Mouse (Mus musculus): ENCODE data around the gene H1f0. TPM values are rescaled to one million over a fixed set of nuclear protein-coding genes. Genes with fewer than 3 reads are reported as not detected.
"Not testable (repeated sequence)": the region's sequence is repeated elsewhere in the genome, so short reads cannot be mapped to it uniquely, and the experiment has no call there.

H1f0 gene
- polyA plus RNA-seq, 1 experiment from 2014 or later = 160 TPM

DNA sequence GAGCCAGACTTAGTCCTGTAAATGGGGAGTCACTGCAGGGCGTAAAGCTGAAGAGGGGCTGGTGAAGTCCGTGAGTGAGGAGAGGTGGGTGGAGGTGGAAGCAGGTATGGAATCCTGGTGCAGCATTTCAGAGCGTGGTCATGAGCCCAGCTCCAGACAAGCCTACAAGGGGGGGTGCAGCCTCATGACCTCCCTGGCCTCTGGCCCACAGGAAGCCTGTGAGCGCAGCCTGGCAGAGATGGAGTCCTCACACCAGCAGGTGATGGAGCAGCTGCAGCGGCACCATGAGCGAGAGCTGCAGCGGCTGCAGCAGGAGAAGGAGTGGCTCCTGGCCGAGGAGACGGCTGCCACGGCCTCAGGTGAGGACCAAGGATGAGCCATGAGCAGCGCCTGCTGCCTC is 28.7 kb upstream of the H1f0 start:
- DNase-seq (ENCODE audit: low spot score) (no peak), ATAC-seq (replicated peaks; ENCODE audit: low FRiP score, low TSS enrichment, low read depth) (no peak)
- no peaks in the 10 kb centered on the region for H3K4me1 ChIP-seq (replicated peaks; ENCODE audit: control insufficient read depth, insufficient read depth, low read length)
- H3K4me3 ChIP-seq (ENCODE audit: low read depth, low read length) = no peak overlapping the region
- H3K36me3 ChIP-seq (ENCODE audit: control insufficient read depth, insufficient read depth, low read length) = peaks cover 94% of the 10 kb centered on the region
- H3K9ac ChIP-seq (ENCODE audit: low read length) = no peak overlapping the region
- H3K27me3 ChIP-seq (replicated peaks; ENCODE audit: control insufficient read depth, insufficient read depth, low read length) = no peaks in the 10 kb centered on the region
- no peak overlapping the region for H3K4me2 ChIP-seq (ENCODE audit: low read length)
- no peak overlapping the region for H3K27ac ChIP-seq (ENCODE audit: low read depth)
- H3K9me3 ChIP-seq (ENCODE audit: control insufficient read depth, low read length) = no peaks in the 10 kb centered on the region
- 88% methylated on average over 11 of the region's 11 CpGs for WGBS

DNA sequence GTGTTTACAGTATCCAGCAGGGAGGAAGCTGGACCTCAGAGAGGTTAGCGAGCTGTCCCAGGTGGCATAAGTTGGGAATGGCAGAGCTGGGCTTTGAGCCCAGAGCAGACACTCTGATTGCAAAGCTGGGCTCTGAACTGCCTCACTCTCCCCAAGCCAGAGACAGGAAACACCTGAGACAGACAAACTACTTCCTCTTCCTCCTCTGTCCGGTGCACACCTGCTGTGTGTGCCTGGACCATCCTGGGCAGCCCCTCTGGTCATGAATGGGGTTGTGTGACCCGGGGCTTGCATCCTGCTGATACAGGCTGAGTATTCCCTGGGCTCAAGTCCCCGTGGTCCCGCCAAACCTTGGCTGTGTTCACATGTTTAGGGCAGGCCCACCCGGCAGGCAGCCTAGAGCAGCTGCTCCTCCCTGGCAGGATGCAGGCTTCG is 27.9 kb upstream of the H1f0 start:
- no peak for ATAC-seq (replicated peaks; ENCODE audit: low FRiP score, low TSS enrichment, low read depth)
- Histone ChIP-seq H3K4me2 (ENCODE audit: low read length) (no peak overlapping the region), H3K27me3 (replicated peaks; ENCODE audit: control insufficient read depth, insufficient read depth, low read length) (no peaks in the 10 kb centered on the region), H3K4me1 (replicated peaks; ENCODE audit: control insufficient read depth, insufficient read depth, low read length) (no peaks in the 10 kb centered on the region), H3K36me3 (ENCODE audit: control insufficient read depth, insufficient read depth, low read length) (peaks cover 94% of the 10 kb centered on the region), H3K27ac (ENCODE audit: low read depth) (no peak overlapping the region), H3K4me3 (ENCODE audit: low read depth, low read length) (no peak overlapping the region), H3K9ac (ENCODE audit: low read length) (no peak overlapping the region), H3K9me3 (ENCODE audit: control insufficient read depth, low read length) (no peaks in the 10 kb centered on the region)
- 76% methylated on average over 7 of the region's 7 CpGs for WGBS
- no peak for DNase-seq (ENCODE audit: low spot score)

DNA sequence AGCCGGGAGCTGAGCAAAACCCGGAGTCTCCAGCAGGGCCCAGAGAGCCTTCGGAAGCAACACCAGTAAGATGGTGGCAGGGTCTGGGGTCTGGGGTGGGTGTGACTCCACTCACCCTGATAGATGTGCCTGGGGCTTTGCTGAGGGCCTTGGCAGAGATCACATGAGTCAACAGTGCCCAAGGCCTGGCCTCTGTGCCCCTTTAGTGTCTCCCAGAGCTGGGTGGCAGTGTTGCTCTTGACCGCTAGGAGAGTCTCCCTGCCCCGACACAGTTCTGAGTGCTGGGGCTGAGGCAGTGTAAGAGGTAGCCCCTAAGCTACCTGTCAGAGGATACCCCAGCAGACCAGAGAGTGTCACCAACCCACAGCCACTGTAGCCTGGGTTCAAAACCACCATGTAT is 26.7 kb upstream of the H1f0 start:
- Histone ChIP-seq H3K4me2 (ENCODE audit: low read length) (no peak overlapping the region), H3K36me3 (ENCODE audit: control insufficient read depth, insufficient read depth, low read length) (peaks cover 94% of the 10 kb centered on the region), H3K9ac (ENCODE audit: low read length) (no peak overlapping the region), H3K4me3 (ENCODE audit: low read depth, low read length) (no peak overlapping the region), H3K27me3 (replicated peaks; ENCODE audit: control insufficient read depth, insufficient read depth, low read length) (no peaks in the 10 kb centered on the region), H3K4me1 (replicated peaks; ENCODE audit: control insufficient read depth, insufficient read depth, low read length) (no peaks in the 10 kb centered on the region), H3K9me3 (ENCODE audit: control insufficient read depth, low read length) (no peaks in the 10 kb centered on the region), H3K27ac (ENCODE audit: low read depth) (no peak overlapping the region)
- WGBS = 90% methylated on average over 5 of the region's 5 CpGs
- ATAC-seq (replicated peaks; ENCODE audit: low FRiP score, low TSS enrichment, low read depth) (no peak), DNase-seq (ENCODE audit: low spot score) (no peak)

GRCm38 (mm10) chr15:79002036-79002435 is 26.2 kb upstream of the H1f0 start:
- H3K4me2 ChIP-seq (ENCODE audit: low read length) = no peak overlapping the region
- no peak overlapping the region for H3K9ac ChIP-seq (ENCODE audit: low read length)
- no peaks in the 10 kb centered on the region for H3K4me1 ChIP-seq (replicated peaks; ENCODE audit: control insufficient read depth, insufficient read depth, low read length)
- peaks cover 96% of the 10 kb centered on the region for H3K36me3 ChIP-seq (ENCODE audit: control insufficient read depth, insufficient read depth, low read length)
- no peaks in the 10 kb centered on the region for H3K27me3 ChIP-seq (replicated peaks; ENCODE audit: control insufficient read depth, insufficient read depth, low read length)
- DNase-seq (ENCODE audit: low spot score) (no peak), ATAC-seq (replicated peaks; ENCODE audit: low FRiP score, low TSS enrichment, low read depth) (no peak)
- no peak overlapping the region for H3K4me3 ChIP-seq (ENCODE audit: low read depth, low read length)
- H3K27ac ChIP-seq (ENCODE audit: low read depth) = no peak overlapping the region
- no peaks in the 10 kb centered on the region for H3K9me3 ChIP-seq (ENCODE audit: control insufficient read depth, low read length)
- 39% methylated on average over 19 of the region's 19 CpGs for WGBS

DNA sequence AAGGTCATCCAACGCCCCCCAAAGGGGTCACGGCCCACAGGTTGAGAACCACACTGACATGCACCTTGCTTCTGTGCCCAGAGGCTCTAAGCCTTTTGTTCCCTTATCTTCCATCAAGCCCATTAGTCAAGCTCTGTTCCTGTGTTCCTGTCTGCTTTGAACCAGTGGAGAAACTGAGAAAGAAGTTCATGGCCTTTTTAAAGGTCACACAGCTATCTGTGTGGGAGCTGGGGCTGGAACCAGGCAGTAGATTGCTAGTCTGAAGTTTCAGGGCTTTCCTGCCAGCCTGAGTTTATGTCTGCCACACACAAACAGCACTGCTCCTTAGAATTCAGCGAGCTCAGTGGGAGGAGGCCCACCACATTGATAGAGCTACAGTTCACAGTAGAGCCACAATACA is 25.2 kb upstream of the H1f0 start:
- H3K4me1 ChIP-seq (replicated peaks; ENCODE audit: control insufficient read depth, insufficient read depth, low read length) = no peaks in the 10 kb centered on the region
- no peaks in the 10 kb centered on the region for H3K27me3 ChIP-seq (replicated peaks; ENCODE audit: control insufficient read depth, insufficient read depth, low read length)
- H3K9me3 ChIP-seq (ENCODE audit: control insufficient read depth, low read length) = no peaks in the 10 kb centered on the region
- no peak overlapping the region for H3K4me3 ChIP-seq (ENCODE audit: low read depth, low read length)
- WGBS = 90% methylated on average over 3 of the region's 3 CpGs
- no peak overlapping the region for H3K9ac ChIP-seq (ENCODE audit: low read length)
- DNase-seq (ENCODE audit: low spot score) (no peak), ATAC-seq (replicated peaks; ENCODE audit: low FRiP score, low TSS enrichment, low read depth) (no peak)
- H3K4me2 ChIP-seq (ENCODE audit: low read length) = no peak overlapping the region
- no peak overlapping the region for H3K27ac ChIP-seq (ENCODE audit: low read depth)
- H3K36me3 ChIP-seq (ENCODE audit: control insufficient read depth, insufficient read depth, low read length) = peaks cover 88% of the 10 kb centered on the region

- Histone ChIP-seq H3K9ac (ENCODE audit: low read length) (no peak overlapping the region), H3K36me3 (ENCODE audit: control insufficient read depth, insufficient read depth, low read length) (peaks cover 65% of the 10 kb centered on the region), H3K9me3 (ENCODE audit: control insufficient read depth, low read length) (no peaks in the 10 kb centered on the region), H3K4me2 (ENCODE audit: low read length) (no peak overlapping the region), H3K4me1 (replicated peaks; ENCODE audit: control insufficient read depth, insufficient read depth, low read length) (no peaks in the 10 kb centered on the region), H3K4me3 (ENCODE audit: low read depth, low read length) (no peak overlapping the region), H3K27me3 (replicated peaks; ENCODE audit: control insufficient read depth, insufficient read depth, low read length) (no peaks in the 10 kb centered on the region), H3K27ac (ENCODE audit: low read depth) (no peak overlapping the region)
- ATAC-seq (replicated peaks; ENCODE audit: low FRiP score, low TSS enrichment, low read depth) (no peak), DNase-seq (ENCODE audit: low spot score) (no peak)
- WGBS = 92% methylated on average over 9 of the region's 9 CpGs
Measured at GRCm38 (mm10) chr15:79005581-79005980, 22.7 kb upstream of the H1f0 start.

DNA sequence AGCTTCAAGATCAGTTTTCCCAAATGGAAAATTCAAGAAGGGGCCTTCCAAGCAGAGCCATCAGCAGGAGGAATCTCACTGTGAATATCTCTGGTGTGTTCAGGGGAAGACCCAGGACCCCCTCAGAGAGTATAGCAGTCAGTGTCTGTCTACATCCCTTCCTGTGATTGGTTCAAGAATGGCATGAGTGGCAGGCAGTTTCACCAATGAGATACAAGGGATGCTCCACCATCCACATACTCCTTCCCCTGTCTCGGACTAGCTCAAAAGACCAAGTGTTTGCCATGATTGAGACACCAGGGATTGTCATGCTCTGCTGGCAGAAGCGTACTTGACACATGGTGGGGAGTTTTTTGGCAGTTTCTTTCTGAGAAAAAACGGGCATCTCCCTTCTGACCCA is 21.6 kb upstream of the H1f0 start:
- H3K27ac ChIP-seq (ENCODE audit: low read depth) = no peak overlapping the region
- no peak overlapping the region for H3K4me2 ChIP-seq (ENCODE audit: low read length)
- H3K4me3 ChIP-seq (ENCODE audit: low read depth, low read length) = no peak overlapping the region
- no peaks in the 10 kb centered on the region for H3K4me1 ChIP-seq (replicated peaks; ENCODE audit: control insufficient read depth, insufficient read depth, low read length)
- no peaks in the 10 kb centered on the region for H3K27me3 ChIP-seq (replicated peaks; ENCODE audit: control insufficient read depth, insufficient read depth, low read length)
- H3K36me3 ChIP-seq (ENCODE audit: control insufficient read depth, insufficient read depth, low read length) = peaks cover 54% of the 10 kb centered on the region
- no peaks in the 10 kb centered on the region for H3K9me3 ChIP-seq (ENCODE audit: control insufficient read depth, low read length)
- WGBS = 75% methylated on average over 3 of the region's 3 CpGs
- DNase-seq (ENCODE audit: low spot score) (no peak), ATAC-seq (replicated peaks; ENCODE audit: low FRiP score, low TSS enrichment, low read depth) (no peak)
- H3K9ac ChIP-seq (ENCODE audit: low read length) = no peak overlapping the region

GRCm38 (mm10) chr15:79007059-79007458 is 21.2 kb upstream of the H1f0 start:
- Histone ChIP-seq H3K4me1 (replicated peaks; ENCODE audit: control insufficient read depth, insufficient read depth, low read length) (no peaks in the 10 kb centered on the region), H3K4me2 (ENCODE audit: low read length) (no peak overlapping the region), H3K27ac (ENCODE audit: low read depth) (no peak overlapping the region), H3K36me3 (ENCODE audit: control insufficient read depth, insufficient read depth, low read length) (peaks cover 50% of the 10 kb centered on the region), H3K4me3 (ENCODE audit: low read depth, low read length) (no peak overlapping the region), H3K9ac (ENCODE audit: low read length) (no peak overlapping the region), H3K9me3 (ENCODE audit: control insufficient read depth, low read length) (no peaks in the 10 kb centered on the region), H3K27me3 (replicated peaks; ENCODE audit: control insufficient read depth, insufficient read depth, low read length) (no peaks in the 10 kb centered on the region)
- ATAC-seq (replicated peaks; ENCODE audit: low FRiP score, low TSS enrichment, low read depth) (no peak), DNase-seq (ENCODE audit: low spot score) (no peak)
- 92% methylated on average over 5 of the region's 5 CpGs for WGBS

DNA sequence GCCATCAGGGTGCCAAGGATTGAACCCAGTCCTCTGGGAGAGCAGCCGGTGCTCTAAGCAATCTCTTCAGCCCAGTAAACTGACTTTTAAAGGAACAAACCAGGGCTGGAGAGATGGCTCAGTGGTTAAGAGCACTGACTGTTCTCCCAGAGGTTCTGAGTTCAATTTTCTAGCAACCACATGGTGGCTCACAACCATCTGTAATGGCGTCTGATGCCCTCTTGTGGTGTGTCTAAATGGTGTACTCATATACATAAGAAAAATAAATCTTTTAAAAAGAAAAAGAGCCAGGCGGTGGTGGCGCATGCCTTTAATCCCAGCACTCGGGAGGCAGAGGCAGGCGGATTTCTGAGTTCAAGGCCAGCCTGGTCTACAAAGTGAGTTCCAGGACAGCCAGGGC is 20.4 kb upstream of the H1f0 start:
- not testable (repeated sequence) for DNase-seq (ENCODE audit: low spot score); H3K9ac ChIP-seq (ENCODE audit: low read length); H3K4me2 ChIP-seq (ENCODE audit: low read length); ATAC-seq (replicated peaks; ENCODE audit: low FRiP score, low TSS enrichment, low read depth); H3K4me1 ChIP-seq (replicated peaks; ENCODE audit: control insufficient read depth, insufficient read depth, low read length); H3K9me3 ChIP-seq (ENCODE audit: control insufficient read depth, low read length); H3K4me3 ChIP-seq (ENCODE audit: low read depth, low read length); H3K27me3 ChIP-seq (replicated peaks; ENCODE audit: control insufficient read depth, insufficient read depth, low read length); H3K27ac ChIP-seq (ENCODE audit: low read depth)
- peaks cover 42% of the 10 kb centered on the region for H3K36me3 ChIP-seq (ENCODE audit: control insufficient read depth, insufficient read depth, low read length)
- 91% methylated on average over 5 of the region's 6 CpGs for WGBS

Measured in intestine, embryonic 14.5 days (tissue).